Mouse (Mus musculus): ENCODE data around the gene Polr3g.

GRCm38 (mm10) chr13:81684258-81684657 lies 26.6 kb downstream of the Polr3g start:
- TF ChIP-seq EP300 (IDR thresholded peaks at IDR 0.05; ENCODE audit: low read depth) (no peak), CTCF (IDR thresholded peaks at IDR 0.05; ENCODE audit: low read depth) (no peak)

Measured in liver, embryonic 14.5 days (tissue).